Mouse (Mus musculus): ENCODE data around the gene Invs. TPM values are rescaled to one million over a fixed set of nuclear protein-coding genes. Genes with fewer than 3 reads are reported as not detected.

The Invs gene
- total RNA-seq (2023): 10.1 TPM

GRCm38 (mm10) chr4:48279498-48280134 is at the start of gene Invs, which contains the start of gene Erp44:
Invs (plus strand) TSS chr4:48279760.
Erp44 (minus strand) TSS chr4:48279558.

GRCm38 (mm10) chr4:48472792-48473650 is 193.5 kb downstream of the Invs start, which contains the start of gene Tex10:
Tex10 (minus strand) TSS chr4:48473459.

Other genes starting within 250 kb of the Invs start
- 80.0 TPM for gene Nr4a3, start 234.6 kb upstream of the Invs start, total RNA-seq (2023)
- gene Stx17, start 154.8 kb upstream of the Invs start, total RNA-seq (2023): 21.5 TPM
- gene Erp44, start 202 bp upstream of the Invs start, total RNA-seq (2023): 43.1 TPM
- 70.8 TPM for gene Tex10, start 193.7 kb downstream of the Invs start, total RNA-seq (2023)